Mouse (Mus musculus) 3T3-L1 (cell line): ENCODE measurements around the gene Sfr1.

Source experiments
- DNase-seq: peaks from one replicate; pipeline ENCODE4 v3.0.0-alpha.2; 2015; ENCODE audit warnings: low read depth, low spot score

The Sfr1 gene

GRCm38 (mm10) chr19:47752456-47752855 is 21.0 kb downstream of the Sfr1 start:
- DNase-seq: no peak

DNA sequence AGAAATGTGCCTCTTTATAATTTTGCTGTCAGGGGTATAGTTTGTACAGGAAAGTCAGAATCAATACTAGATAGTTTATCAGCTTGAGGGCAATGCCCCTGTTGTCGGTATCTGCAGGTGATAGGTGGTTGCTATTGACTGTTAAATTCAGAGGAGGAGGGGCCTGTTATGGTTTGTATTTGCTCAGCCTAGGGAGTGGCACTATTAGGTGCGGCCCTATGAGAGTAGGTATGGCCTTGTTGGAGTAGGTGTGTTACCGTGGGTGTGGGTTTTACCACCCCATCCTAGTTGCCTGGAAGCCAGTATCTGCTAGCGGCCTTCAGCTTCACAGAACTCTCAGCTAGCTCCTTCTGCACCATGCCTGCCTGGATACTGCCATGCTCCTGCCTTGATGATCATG is 22.4 kb downstream of the Sfr1 start:
- no peak for DNase-seq

DNA sequence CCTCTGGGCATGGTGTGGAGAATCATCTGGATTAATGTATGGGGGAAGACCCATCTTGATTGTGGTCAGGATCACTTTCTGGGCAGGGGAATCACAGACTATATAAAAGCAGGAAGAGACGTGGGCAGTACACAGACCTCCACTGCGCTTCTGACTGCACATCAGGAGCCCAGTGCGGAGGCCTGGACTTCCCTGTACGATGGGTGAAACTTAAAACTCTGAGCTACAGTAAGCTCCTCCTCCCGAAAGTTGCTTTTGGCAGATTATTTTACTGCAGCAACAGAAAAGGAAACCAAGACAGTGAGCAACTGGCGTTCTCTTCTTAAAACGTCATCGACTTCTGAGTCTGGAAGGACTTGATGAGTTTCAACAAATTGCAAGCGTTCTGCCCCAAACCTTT is 23.4 kb downstream of the Sfr1 start:
- no peak for DNase-seq

GRCm38 (mm10) chr19:47755625-47756024 is 24.1 kb downstream of the Sfr1 start:
- no peak for DNase-seq

- no peak for DNase-seq
These were observed 46.4 kb downstream of the Sfr1 start for GRCm38 (mm10) chr19:47777847-47778246.

DNA sequence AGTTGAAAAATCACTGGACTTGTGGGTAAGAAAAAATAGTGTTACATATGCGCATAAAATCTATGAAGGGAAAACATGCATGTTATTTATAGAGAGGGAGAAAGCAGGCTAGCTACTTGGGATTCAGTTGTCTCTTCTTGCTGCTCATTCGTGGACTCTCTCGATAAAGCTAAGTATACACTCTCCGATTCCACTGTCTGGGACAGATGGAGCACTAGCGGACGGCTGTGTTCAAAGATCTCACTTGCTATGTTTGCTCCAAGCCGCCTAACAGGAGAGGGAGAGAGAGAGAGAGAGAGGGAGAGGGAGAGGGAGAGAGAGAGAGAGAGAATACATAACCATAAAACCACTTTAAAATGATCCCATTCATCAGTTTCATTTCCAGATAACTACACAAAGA is 48.7 kb downstream of the Sfr1 start:
- DNase-seq: no peak

GRCm38 (mm10) chr19:47780972-47781371 is 49.5 kb downstream of the Sfr1 start:
- no peak for DNase-seq

- no peak for DNase-seq
These were observed 52.4 kb downstream of the Sfr1 start for GRCm38 (mm10) chr19:47783898-47784297.
